Mouse (Mus musculus) small intestine, adult 2 months (tissue): ENCODE data around the gene Fam205c. TPM values are rescaled to one million over a fixed set of nuclear protein-coding genes. Genes with fewer than 3 reads are reported as not detected.
A peak's percentile ranks its signal among the peaks of the same experiment; 100 is the strongest.

Experiments
- H3K27ac ChIP-seq: fragments of 200-500 bp; 2 replicates; pipeline ENCODE4 v1.5.1; 2012; ENCODE audit warnings: low read depth, low read length, control low read depth, inconsistent platforms; ENCODE audit not compliant: insufficient read depth
- H3K27me3 ChIP-seq: fragments of 200-500 bp; 2 replicates; pipeline ENCODE4 v1.6.1; 2012; ENCODE audit warnings: mild to moderate bottlenecking, moderate library complexity, low read length, inconsistent platforms; ENCODE audit not compliant: control insufficient read depth, insufficient read depth
- H3K36me3 ChIP-seq: fragments of 200-500 bp; 2 replicates; pipeline ENCODE4 v1.6.1; 2012; ENCODE audit warnings: mild to moderate bottlenecking, low read length, control low read depth, inconsistent platforms; ENCODE audit not compliant: control insufficient read depth, insufficient read depth
- H3K4me1 ChIP-seq: fragments of 200-500 bp; 2 replicates; pipeline ENCODE4 v1.6.1; 2012; ENCODE audit warnings: low read length, inconsistent platforms, mixed read lengths; ENCODE audit not compliant: control insufficient read depth, insufficient read depth, insufficient read length
- H3K4me3 ChIP-seq: fragments of 200-500 bp; 2 replicates; pipeline ENCODE4 v1.5.1; 2012; ENCODE audit warnings: low read depth, mild to moderate bottlenecking, control low read depth, inconsistent platforms, low read length, moderate library complexity
- CTCF ChIP-seq: fragments of 200-500 bp; IDR thresholded peaks from 2 replicates; pipeline ENCODE4 v1.5.1; 2012; ENCODE audit warnings: low read depth, mild to moderate bottlenecking, control low read depth, inconsistent platforms, low read length, moderate library complexity, mixed read lengths; ENCODE audit not compliant: insufficient replicate concordance, insufficient read length; ENCODE audit errors: extremely low read depth
- POLR2A ChIP-seq: fragments of 200-500 bp; IDR thresholded peaks from 2 replicates; pipeline ENCODE4 v1.6.1; 2012; ENCODE audit warnings: low read depth, mild to moderate bottlenecking, control low read depth, inconsistent platforms, low read length, moderate library complexity
- WGBS: fragments of 180-500 bp; shearing (Covaris S2); methylation state at CpG from one replicate; pipeline ENCODE4 v1.1.7; 2018; 5-methylcytosine and 5-hydroxymethylcytosine counted together
- polyA plus RNA-seq: library from polyadenylated mRNA; depleted of rRNA; stranded (reverse); fragments of >200 nt; gene quantifications from 2 replicates; pipeline ENCODE4 v1.2.3, GENCODE M21; 2012; rRNA removed

Gene Fam205c
- not detected in 2 replicates for polyA plus RNA-seq

DNA sequence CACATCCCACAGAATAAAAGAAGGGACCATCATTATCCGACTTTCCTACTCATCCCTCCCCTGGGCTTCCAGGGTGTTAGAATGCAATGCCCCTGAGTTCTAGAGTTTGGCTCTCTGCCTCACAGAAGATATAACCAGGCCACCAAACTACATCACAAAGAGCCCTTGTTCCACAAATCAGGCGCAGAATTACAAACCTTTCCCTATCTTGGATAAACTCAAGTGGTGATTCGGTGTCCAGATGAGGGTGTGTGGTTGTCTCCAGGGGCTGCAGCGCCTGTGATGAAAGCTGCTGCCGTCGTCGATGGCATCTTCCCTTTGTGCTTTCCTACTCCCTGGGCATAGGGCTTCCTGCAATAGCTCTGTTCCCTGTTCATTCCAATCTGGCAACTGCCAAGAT, at the start of gene Fam205c:
Fam205c (minus strand) TSS at position 101 of the 400 bp plus-strand sequence.
- no peaks in the 10 kb centered on the region for H3K36me3 ChIP-seq
- no peaks in the 10 kb centered on the region for H3K27me3 ChIP-seq
- H3K27ac ChIP-seq, result no peak within 1 kb of the TSS
- WGBS, result 80% methylated on average over 7 of the region's 7 CpGs
- no peaks in the 10 kb centered on the region for H3K4me1 ChIP-seq
- TF ChIP-seq CTCF (no peak), POLR2A (no peak)
- no peak within 1 kb of the TSS for H3K4me3 ChIP-seq

DNA sequence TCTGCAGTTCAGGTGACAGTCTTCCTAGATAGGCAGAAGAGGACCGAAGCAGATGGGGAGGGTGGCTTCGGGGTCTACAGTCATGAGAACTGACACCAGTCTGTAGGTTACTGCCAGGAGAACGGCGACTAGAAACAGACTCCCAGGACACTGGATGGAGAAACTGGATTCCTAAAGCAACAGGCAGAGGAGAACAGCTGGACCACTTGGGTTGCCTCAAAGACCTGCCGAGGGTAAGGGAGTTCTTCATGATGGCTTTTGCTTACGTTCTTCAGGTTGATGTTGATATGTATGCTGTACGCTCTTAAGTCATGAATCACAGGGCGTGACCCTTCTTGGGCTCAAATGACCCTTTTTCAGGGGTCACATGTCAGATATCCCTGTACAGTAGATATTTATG, 48.4 kb upstream of the Fam205c start:
- 82% methylated on average over 8 of the region's 8 CpGs for WGBS
- Histone ChIP-seq H3K27ac (no peak overlapping the region), H3K4me1 (no peaks in the 10 kb centered on the region), H3K36me3 (no peaks in the 10 kb centered on the region), H3K27me3 (peaks cover 6% of the 10 kb centered on the region; the same call in 1 of the 2 replicates), H3K4me3 (no peak overlapping the region)
- TF ChIP-seq POLR2A (no peak), CTCF (no peak)

DNA sequence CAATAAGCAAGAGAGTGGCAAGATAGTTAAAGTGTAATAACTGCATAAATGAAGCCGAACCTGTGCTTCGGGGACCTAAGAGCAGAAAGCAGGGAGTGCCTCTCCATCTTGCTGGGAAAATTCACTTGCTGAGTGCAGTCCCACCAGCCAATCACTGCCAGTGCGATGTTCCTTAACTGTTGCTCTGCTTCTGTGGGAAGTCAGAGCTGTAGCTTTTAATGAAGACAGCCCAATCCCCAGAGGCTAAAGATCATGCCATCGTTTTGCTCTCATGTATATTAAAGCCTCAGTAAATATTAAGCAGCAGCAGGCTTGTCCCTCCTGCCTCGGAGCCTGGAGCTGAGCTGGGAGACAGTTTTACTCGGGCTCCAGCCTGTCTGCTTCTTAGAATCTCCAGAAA, 48.0 kb upstream of the Fam205c start:
- no peak for TF ChIP-seq POLR2A
- Histone ChIP-seq H3K27me3 (peaks cover 10% of the 10 kb centered on the region; the same call in 1 of the 2 replicates), H3K4me1 (no peaks in the 10 kb centered on the region), H3K27ac (no peak overlapping the region), H3K36me3 (no peaks in the 10 kb centered on the region), H3K4me3 (no peak overlapping the region)
- 53% methylated on average over 6 of the region's 6 CpGs for WGBS

DNA sequence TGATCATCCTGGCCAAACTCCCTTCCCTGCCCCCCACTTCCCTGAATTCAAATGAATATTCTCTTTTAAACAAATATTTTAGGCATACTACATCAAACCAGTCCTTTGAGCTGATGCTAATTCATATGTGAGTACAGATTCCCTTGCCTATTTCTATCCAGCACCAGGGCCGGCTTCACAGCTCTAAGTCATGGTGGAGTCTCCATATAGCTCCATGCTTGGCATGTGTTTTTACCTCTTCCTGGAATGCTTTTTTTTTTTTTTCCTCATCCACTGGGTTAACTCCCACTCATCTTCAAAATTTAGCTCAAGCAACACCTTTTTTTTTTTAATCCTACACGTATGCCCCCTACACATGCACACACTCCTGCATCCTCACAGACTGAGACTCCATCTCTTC, 47.5 kb upstream of the Fam205c start:
- H3K4me1 ChIP-seq, result no peaks in the 10 kb centered on the region
- H3K4me3 ChIP-seq, result no peak overlapping the region
- WGBS, result 86% methylated on average over 2 of the region's 2 CpGs
- no peak for TF ChIP-seq POLR2A
- no peak for TF ChIP-seq CTCF
- H3K36me3 ChIP-seq, result no peaks in the 10 kb centered on the region
- H3K27ac ChIP-seq, result no peak overlapping the region
- H3K27me3 ChIP-seq, result peaks cover 14% of the 10 kb centered on the region

DNA sequence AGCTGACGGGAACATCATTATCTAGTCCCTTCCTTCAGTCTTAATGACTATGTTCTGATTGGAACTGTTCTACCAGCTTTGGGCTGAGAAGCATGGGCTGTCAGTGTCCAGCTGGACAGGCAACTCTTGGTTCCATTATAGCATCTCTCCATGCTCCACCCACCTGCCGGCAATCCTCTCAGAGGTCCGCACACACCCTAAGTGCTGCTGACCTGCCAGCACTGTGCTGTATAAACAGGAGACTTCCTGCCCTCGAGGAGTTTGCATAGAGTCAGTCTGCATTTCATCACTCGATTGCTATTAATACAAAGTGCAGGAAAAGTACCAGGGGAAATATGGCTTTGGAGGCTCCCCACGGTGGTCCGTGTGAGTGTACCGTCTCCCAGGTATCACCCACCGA, 46.7 kb upstream of the Fam205c start:
- TF ChIP-seq CTCF (no peak), POLR2A (no peak)
- Histone ChIP-seq H3K36me3 (no peaks in the 10 kb centered on the region), H3K4me3 (no peak overlapping the region), H3K27ac (no peak overlapping the region), H3K27me3 (peaks cover 17% of the 10 kb centered on the region), H3K4me1 (no peaks in the 10 kb centered on the region)
- WGBS, result 50% methylated on average over 9 of the region's 9 CpGs

DNA sequence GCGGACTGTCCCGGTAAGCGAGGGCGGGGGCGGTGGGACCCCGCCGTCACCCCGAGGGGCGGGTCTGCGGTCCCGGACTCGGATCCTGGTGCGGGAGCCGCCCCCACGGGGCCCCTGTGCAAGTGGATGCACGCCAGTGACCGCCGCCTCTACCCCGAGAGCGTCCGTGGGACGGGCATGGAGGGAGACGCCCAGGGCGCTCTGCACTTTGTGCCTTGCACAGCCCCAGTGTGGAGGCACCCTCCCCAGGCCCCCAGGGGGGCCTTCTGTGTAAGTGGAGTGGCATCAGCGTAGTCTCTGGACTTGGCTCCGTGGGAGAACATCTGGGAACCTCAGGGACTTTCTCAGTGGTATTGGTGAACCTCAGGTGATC, 43.4 kb upstream of the Fam205c start:
- Histone ChIP-seq H3K4me1 (no peaks in the 10 kb centered on the region), H3K4me3 (peak overlapping the region; percentile 61), H3K27ac (no peak overlapping the region), H3K27me3 (peaks cover 23% of the 10 kb centered on the region), H3K36me3 (no peaks in the 10 kb centered on the region)
- no peak for TF ChIP-seq POLR2A
- no peak for TF ChIP-seq CTCF
- WGBS, result 5% methylated on average over 17 of the region's 26 CpGs

DNA sequence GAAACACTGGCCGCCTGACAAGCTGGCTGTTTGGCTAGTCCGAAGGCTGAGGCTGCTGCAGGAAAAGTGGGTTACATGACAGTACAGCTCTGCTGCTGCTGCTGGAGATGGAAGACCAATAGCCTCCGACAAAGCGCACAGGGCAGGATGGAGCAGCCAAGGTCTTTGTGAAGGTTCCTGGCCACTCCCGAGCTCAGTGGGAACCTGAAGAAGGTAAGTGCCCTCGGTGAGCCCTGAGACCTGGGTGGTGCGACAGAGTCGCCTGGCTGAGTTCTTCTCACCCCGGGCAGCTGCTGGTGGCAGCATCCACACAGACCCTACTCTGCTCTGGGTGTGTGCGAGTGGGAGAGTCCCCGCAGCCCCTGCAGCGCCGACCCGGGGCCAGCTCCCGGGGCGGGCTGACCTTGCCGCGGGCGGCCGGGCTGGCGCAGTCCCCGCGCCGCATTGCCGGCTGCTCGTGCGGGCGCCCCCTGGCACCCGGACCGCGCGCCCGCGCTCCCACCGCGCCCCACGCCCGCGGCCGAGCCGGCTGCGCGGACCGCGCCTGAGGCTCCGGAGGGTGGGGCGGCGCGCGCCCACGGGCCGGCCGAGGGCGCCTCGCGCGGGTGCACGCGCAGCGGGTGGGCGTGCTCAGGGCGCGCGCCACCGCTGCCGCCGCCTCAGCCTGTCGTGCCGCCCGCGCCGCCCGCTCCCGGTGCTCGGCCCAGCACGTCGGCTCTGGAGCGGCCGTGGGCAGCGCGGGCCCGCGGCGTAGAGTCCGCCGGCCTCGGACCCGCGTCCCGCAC, 42.8 kb upstream of the Fam205c start, which contains the start of gene Phf24:
Phf24 (plus strand) TSS at position 44 of the 785 bp plus-strand sequence.
- peak within 1 kb of the TSS; percentile 61 for H3K4me3 ChIP-seq
- H3K27ac ChIP-seq, result no peak within 1 kb of the TSS
- no peak for TF ChIP-seq POLR2A
- no peak for TF ChIP-seq CTCF
- no peaks in the 10 kb centered on the region for H3K36me3 ChIP-seq
- 2% methylated on average over 69 of the region's 90 CpGs for WGBS
- H3K27me3 ChIP-seq, result peaks cover 23% of the 10 kb centered on the region
- no peaks in the 10 kb centered on the region for H3K4me1 ChIP-seq
